Mouse (Mus musculus): Measurements from ENCODE around the gene Dad1. TPM values are rescaled to one million over a fixed set of nuclear protein-coding genes. Genes with fewer than 3 reads are reported as not detected.

The Dad1 gene
- polyA plus RNA-seq, 1 experiment: 309 TPM

GRCm38 (mm10) chr14:54216126-54216525, 37.8 kb downstream of the Dad1 start:
- DNase-seq (ENCODE audit: low read depth in 1 of 2, low spot score in 2 of 2): no peak
- TF ChIP-seq CTCF (IDR thresholded peaks at IDR 0.05; ENCODE audit: extremely low read depth, insufficient read depth, insufficient read length, insufficient replicate concordance) (no peak), POLR2A (IDR thresholded peaks at IDR 0.05; ENCODE audit: low read depth, low read length) (no peak)
- no peak overlapping the region for H3K4me3 ChIP-seq (ENCODE audit: extremely low read depth, insufficient read depth, insufficient read length)
- H3K27ac ChIP-seq (ENCODE audit: insufficient read depth, low read length): peak overlapping the region; percentile 54
- no peaks in the 10 kb centered on the region for H3K27me3 ChIP-seq (ENCODE audit: control insufficient read depth, insufficient read depth, low read length)
- H3K36me3 ChIP-seq (ENCODE audit: control insufficient read depth, insufficient read depth, low read length): no peaks in the 10 kb centered on the region
- WGBS: 81% methylated on average over 7 of the region's 7 CpGs
- no peaks in the 10 kb centered on the region for H3K4me1 ChIP-seq (ENCODE audit: control insufficient read depth, insufficient read depth, insufficient read length)

- Histone ChIP-seq H3K4me3 (ENCODE audit: extremely low read depth, insufficient read depth, insufficient read length) (no peak overlapping the region; the same call in 1 of the 2 replicates), H3K27ac (ENCODE audit: insufficient read depth, low read length) (peak overlapping the region; percentile 80), H3K27me3 (ENCODE audit: control insufficient read depth, insufficient read depth, low read length) (no peaks in the 10 kb centered on the region), H3K4me1 (ENCODE audit: control insufficient read depth, insufficient read depth, insufficient read length) (no peaks in the 10 kb centered on the region), H3K36me3 (ENCODE audit: control insufficient read depth, insufficient read depth, low read length) (no peaks in the 10 kb centered on the region)
- TF ChIP-seq CTCF (IDR thresholded peaks at IDR 0.05; ENCODE audit: extremely low read depth, insufficient read depth, insufficient read length, insufficient replicate concordance): no peak
- no peak for TF ChIP-seq POLR2A (IDR thresholded peaks at IDR 0.05; ENCODE audit: low read depth, low read length)
- WGBS: 71% methylated on average over 10 of the region's 10 CpGs
- no peak for DNase-seq (ENCODE audit: low read depth in 1 of 2, low spot score in 2 of 2)
Observed at GRCm38 (mm10) chr14:54214901-54215300, 39.0 kb downstream of the Dad1 start.

- no peak for TF ChIP-seq POLR2A (IDR thresholded peaks at IDR 0.05; ENCODE audit: low read depth, low read length)
- no peak for TF ChIP-seq CTCF (IDR thresholded peaks at IDR 0.05; ENCODE audit: extremely low read depth, insufficient read depth, insufficient read length, insufficient replicate concordance)
- Histone ChIP-seq H3K4me1 (ENCODE audit: control insufficient read depth, insufficient read depth, insufficient read length) (no peaks in the 10 kb centered on the region), H3K27me3 (ENCODE audit: control insufficient read depth, insufficient read depth, low read length) (no peaks in the 10 kb centered on the region), H3K27ac (ENCODE audit: insufficient read depth, low read length) (peak overlapping the region; percentile 80), H3K36me3 (ENCODE audit: control insufficient read depth, insufficient read depth, low read length) (no peaks in the 10 kb centered on the region), H3K4me3 (ENCODE audit: extremely low read depth, insufficient read depth, insufficient read length) (no peak overlapping the region)
- WGBS: 57% methylated on average over 2 of the region's 2 CpGs
- no peak for DNase-seq (ENCODE audit: low read depth in 1 of 2, low spot score in 2 of 2)
Observed at GRCm38 (mm10) chr14:54214477-54214876, 39.4 kb downstream of the Dad1 start.

- TF ChIP-seq CTCF (IDR thresholded peaks at IDR 0.05; ENCODE audit: extremely low read depth, insufficient read depth, insufficient read length, insufficient replicate concordance): no peak
- TF ChIP-seq POLR2A (IDR thresholded peaks at IDR 0.05; ENCODE audit: low read depth, low read length): no peak
- no peak overlapping the region for H3K4me3 ChIP-seq (ENCODE audit: extremely low read depth, insufficient read depth, insufficient read length)
- H3K36me3 ChIP-seq (ENCODE audit: control insufficient read depth, insufficient read depth, low read length): no peaks in the 10 kb centered on the region
- no peaks in the 10 kb centered on the region for H3K4me1 ChIP-seq (ENCODE audit: control insufficient read depth, insufficient read depth, insufficient read length)
- no peak for DNase-seq (ENCODE audit: low read depth in 1 of 2, low spot score in 2 of 2)
- no peaks in the 10 kb centered on the region for H3K27me3 ChIP-seq (ENCODE audit: control insufficient read depth, insufficient read depth, low read length)
- WGBS: 71% methylated on average over 2 of the region's 2 CpGs
- H3K27ac ChIP-seq (ENCODE audit: insufficient read depth, low read length): peak overlapping the region; percentile 71
Observed at GRCm38 (mm10) chr14:54213734-54214133, 40.2 kb downstream of the Dad1 start.

DNA sequence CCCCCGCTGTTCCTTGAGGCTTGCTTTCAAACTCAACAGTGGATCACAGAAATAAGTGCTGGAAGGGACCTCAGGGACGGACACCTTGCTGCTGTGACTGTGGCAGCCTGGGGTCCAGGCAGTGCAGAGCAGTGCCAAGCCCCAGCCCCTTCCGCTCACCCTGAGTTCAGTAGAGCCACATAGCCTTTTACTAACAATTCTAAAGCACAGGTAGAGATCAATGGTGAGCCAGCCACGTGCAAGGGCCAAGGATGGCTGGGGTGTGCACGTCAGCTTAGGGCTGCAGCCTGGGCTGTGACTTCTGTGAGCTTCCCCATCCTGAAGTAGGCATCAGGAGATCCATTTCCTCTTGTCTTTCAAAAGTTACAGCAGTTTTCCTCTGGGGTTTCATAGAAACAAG, 42.1 kb downstream of the Dad1 start:
- peak overlapping the region; percentile 80 for H3K27ac ChIP-seq (ENCODE audit: insufficient read depth, low read length)
- no peaks in the 10 kb centered on the region for H3K4me1 ChIP-seq (ENCODE audit: control insufficient read depth, insufficient read depth, insufficient read length)
- no peaks in the 10 kb centered on the region for H3K36me3 ChIP-seq (ENCODE audit: control insufficient read depth, insufficient read depth, low read length)
- H3K4me3 ChIP-seq (ENCODE audit: extremely low read depth, insufficient read depth, insufficient read length): no peak overlapping the region
- no peak for TF ChIP-seq POLR2A (IDR thresholded peaks at IDR 0.05; ENCODE audit: low read depth, low read length)
- no peak for TF ChIP-seq CTCF (IDR thresholded peaks at IDR 0.05; ENCODE audit: extremely low read depth, insufficient read depth, insufficient read length, insufficient replicate concordance)
- no peak for DNase-seq (ENCODE audit: low read depth in 1 of 2, low spot score in 2 of 2)
- 72% methylated on average over 5 of the region's 5 CpGs for WGBS
- H3K27me3 ChIP-seq (ENCODE audit: control insufficient read depth, insufficient read depth, low read length): no peaks in the 10 kb centered on the region

GRCm38 (mm10) chr14:54211199-54211598, 42.7 kb downstream of the Dad1 start:
- 77% methylated on average over 8 of the region's 8 CpGs for WGBS
- H3K4me1 ChIP-seq (ENCODE audit: control insufficient read depth, insufficient read depth, insufficient read length): no peaks in the 10 kb centered on the region
- TF ChIP-seq POLR2A (IDR thresholded peaks at IDR 0.05; ENCODE audit: low read depth, low read length): no peak
- TF ChIP-seq CTCF (IDR thresholded peaks at IDR 0.05; ENCODE audit: extremely low read depth, insufficient read depth, insufficient read length, insufficient replicate concordance): no peak
- H3K27ac ChIP-seq (ENCODE audit: insufficient read depth, low read length): peak overlapping the region; percentile 80
- no peaks in the 10 kb centered on the region for H3K36me3 ChIP-seq (ENCODE audit: control insufficient read depth, insufficient read depth, low read length)
- no peak for DNase-seq (ENCODE audit: low read depth in 1 of 2, low spot score in 2 of 2)
- no peaks in the 10 kb centered on the region for H3K27me3 ChIP-seq (ENCODE audit: control insufficient read depth, insufficient read depth, low read length)
- H3K4me3 ChIP-seq (ENCODE audit: extremely low read depth, insufficient read depth, insufficient read length): peak overlapping the region; percentile 17; the same call in 1 of the 2 replicates

DNA sequence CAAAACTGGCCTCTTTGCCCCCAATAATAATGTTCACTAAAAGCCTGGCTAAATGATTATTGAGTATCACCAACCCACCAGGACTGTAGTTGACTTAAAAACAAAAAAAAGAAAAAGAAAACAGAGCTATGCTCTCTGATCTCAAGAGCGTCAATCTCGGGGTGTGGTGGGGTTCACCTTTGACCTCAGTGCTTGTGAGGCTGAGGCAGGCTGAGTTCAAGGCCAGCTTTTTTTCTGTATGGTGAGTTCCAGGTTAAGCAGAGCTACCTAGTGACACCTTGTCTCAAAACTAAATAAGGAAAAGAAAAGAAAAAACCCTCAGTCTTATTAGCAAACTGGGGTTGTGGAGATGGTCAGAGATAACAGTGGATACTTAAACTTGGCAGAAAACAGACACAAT, 43.5 kb downstream of the Dad1 start:
- TF ChIP-seq POLR2A (IDR thresholded peaks at IDR 0.05; ENCODE audit: low read depth, low read length): no peak
- no peak for TF ChIP-seq CTCF (IDR thresholded peaks at IDR 0.05; ENCODE audit: extremely low read depth, insufficient read depth, insufficient read length, insufficient replicate concordance)
- Histone ChIP-seq H3K4me3 (ENCODE audit: extremely low read depth, insufficient read depth, insufficient read length) (no peak overlapping the region), H3K4me1 (ENCODE audit: control insufficient read depth, insufficient read depth, insufficient read length) (no peaks in the 10 kb centered on the region), H3K27ac (ENCODE audit: insufficient read depth, low read length) (peak overlapping the region; percentile 80; the same call in 1 of the 2 replicates), H3K27me3 (ENCODE audit: control insufficient read depth, insufficient read depth, low read length) (no peaks in the 10 kb centered on the region), H3K36me3 (ENCODE audit: control insufficient read depth, insufficient read depth, low read length) (no peaks in the 10 kb centered on the region)
- WGBS: 78% methylated on average over 2 of the region's 2 CpGs
- no peak for DNase-seq (ENCODE audit: low read depth in 1 of 2, low spot score in 2 of 2)
